Comparison of ENCODE assay signal across 17 mouse cellular contexts in the genomic region with DNA sequence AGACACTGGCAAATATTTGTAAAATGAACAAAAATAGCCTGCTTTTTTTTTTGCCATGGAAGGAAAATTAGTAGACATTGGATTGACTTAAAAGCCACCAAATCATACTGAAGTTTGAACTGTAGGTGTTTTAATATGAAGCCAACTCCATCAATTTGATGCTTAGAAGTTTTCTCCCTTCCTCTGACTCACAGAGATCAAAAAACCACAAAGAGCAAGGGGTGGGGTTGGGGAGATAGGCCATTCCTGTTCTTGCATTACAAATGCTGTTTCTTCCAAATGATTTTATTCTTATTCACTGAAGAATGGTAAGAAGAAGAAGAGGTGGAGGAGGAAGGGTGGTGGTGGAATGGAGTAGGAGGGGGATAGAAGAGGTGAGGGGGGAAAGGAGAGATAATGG. TPM values are rescaled to one million over a fixed set of nuclear protein-coding genes. Genes with fewer than 3 reads are reported as not detected.
"Had no signal": no experiment of that assay in that cellular context is flagged by ENCODE, and none has a peak within 500 bp of the region (broad histone marks: within the 10 kb centered on the region; RNA-seq: fewer than 3 reads in every experiment).

No protein-coding gene starts in this region.

- H3K4me3 ChIP-seq: neural tube, embryonic 13.5 days; neural tube, embryonic 15.5 days; stomach, embryonic 15.5 days had no signal

- H3K36me3 ChIP-seq: neural tube, embryonic 13.5 days; neural tube, embryonic 15.5 days; stomach, embryonic 15.5 days had no signal

- DNase-seq: retina, postnatal 1 day; right cerebral cortex, adult 18-20 months; right cerebral cortex, postnatal 14 days; right cerebral cortex, postnatal 25 days; right cerebral cortex, postnatal 4 days; spleen, adult 18-20 months; thymus, adult 18-20 months; thymus, adult 2 months; thymus, postnatal 14 days; thymus, postnatal 25 days; thymus, postnatal 36 days; thymus, postnatal 4 days had no signal

- H3K4me2 ChIP-seq: neural tube, embryonic 13.5 days; neural tube, embryonic 15.5 days; stomach, embryonic 15.5 days had no signal

- H3K27me3 ChIP-seq: neural tube, embryonic 13.5 days; neural tube, embryonic 15.5 days; stomach, embryonic 15.5 days had no signal

- H3K9me3 ChIP-seq: neural tube, embryonic 13.5 days; neural tube, embryonic 15.5 days; stomach, embryonic 15.5 days had no signal

- H3K9ac ChIP-seq: neural tube, embryonic 13.5 days; neural tube, embryonic 15.5 days; stomach, embryonic 15.5 days had no signal

- H3K4me1 ChIP-seq: neural tube, embryonic 13.5 days; neural tube, embryonic 15.5 days; stomach, embryonic 15.5 days had no signal

- H3K27ac ChIP-seq: neural tube, embryonic 13.5 days; neural tube, embryonic 15.5 days; stomach, embryonic 15.5 days; stomach, postnatal 0 days had no signal

RNA-seq across cellular contexts. Expression of gene Syn3, which starts 52.0 kb away (rescaled TPM):
- total RNA-seq: neutrophil, adult 5-6 weeks had no signal
